Mouse (Mus musculus) limb, embryonic 11.5 days (tissue): Measurements from ENCODE around the gene Hspbp1. TPM values are rescaled to one million over a fixed set of nuclear protein-coding genes. Genes with fewer than 3 reads are reported as not detected.

ENCODE experiments used
- ATAC-seq: fragments of 200-750 bp; cut with Nextera tagmentation; 2 replicates; pipeline ENCODE4 v1.8.0; 2017; ENCODE audit warnings: low read depth; ENCODE audit not compliant: insufficient number of reproducible peaks, low FRiP score, low TSS enrichment
- DNase-seq: peaks from one replicate; pipeline ENCODE4 v3.0.0-alpha.2; 2015; ENCODE audit warnings: low spot score
- H3K27ac ChIP-seq: fragments of 300-500 bp; sonication (generic); replicated peaks from 2 replicates; pipeline ENCODE4 v1.5.1; 2014; ENCODE audit warnings: low read depth, mild to moderate bottlenecking, low read length
- H3K27me3 ChIP-seq: fragments of 300-500 bp; sonication (generic); 2 replicates; pipeline ENCODE4 v1.6.1; 2014; ENCODE audit warnings: mild to moderate bottlenecking, low read length, mixed read lengths; ENCODE audit not compliant: control insufficient read depth, insufficient read depth
- H3K36me3 ChIP-seq: fragments of 300-500 bp; sonication (generic); 2 replicates; pipeline ENCODE4 v1.6.1; 2014; ENCODE audit warnings: mild to moderate bottlenecking, low read length, moderate library complexity, mixed read lengths; ENCODE audit not compliant: control insufficient read depth, insufficient read depth
- H3K4me1 ChIP-seq: fragments of 300-500 bp; sonication (generic); 2 replicates; pipeline ENCODE4 v1.6.1; 2014; ENCODE audit warnings: low read length, mixed read lengths; ENCODE audit not compliant: control insufficient read depth, insufficient read depth
- H3K4me2 ChIP-seq: fragments of 300-500 bp; sonication (generic); 2 replicates; pipeline ENCODE4 v1.6.1; 2014; ENCODE audit warnings: low read depth, mild to moderate bottlenecking, moderate library complexity; ENCODE audit not compliant: severe bottlenecking
- H3K4me3 ChIP-seq: fragments of 300-500 bp; sonication (generic); 2 replicates; pipeline ENCODE4 v1.5.1; 2014; ENCODE audit warnings: low read depth, low read length
- H3K9ac ChIP-seq: fragments of 300-500 bp; sonication (generic); 2 replicates; pipeline ENCODE4 v1.6.1; 2014; ENCODE audit warnings: mild to moderate bottlenecking, low read length
- H3K9me3 ChIP-seq: fragments of 300-500 bp; sonication (generic); 2 replicates; pipeline ENCODE4 v1.6.1; 2016; ENCODE audit warnings: low read length; ENCODE audit not compliant: control insufficient read depth
- WGBS: fragments of 180-500 bp; shearing (Covaris S2); extraction: QIAGEN DNeasy Blood & Tissue Kit; methylation state at CpG from one replicate; pipeline ENCODE4 v1.1.7; 2014; 5-methylcytosine and 5-hydroxymethylcytosine counted together
- polyA plus RNA-seq: library from polyadenylated mRNA; unstranded; fragments of >200 nt; fragmentation: Nextera tagmentation; extraction: Ambion mirVana; gene quantifications from 2 replicates; pipeline ENCODE4 v1.2.1, GENCODE M21; 2014

Gene Hspbp1
- polyA plus RNA-seq, 1 experiment from 2014 or later = 112 TPM

DNA sequence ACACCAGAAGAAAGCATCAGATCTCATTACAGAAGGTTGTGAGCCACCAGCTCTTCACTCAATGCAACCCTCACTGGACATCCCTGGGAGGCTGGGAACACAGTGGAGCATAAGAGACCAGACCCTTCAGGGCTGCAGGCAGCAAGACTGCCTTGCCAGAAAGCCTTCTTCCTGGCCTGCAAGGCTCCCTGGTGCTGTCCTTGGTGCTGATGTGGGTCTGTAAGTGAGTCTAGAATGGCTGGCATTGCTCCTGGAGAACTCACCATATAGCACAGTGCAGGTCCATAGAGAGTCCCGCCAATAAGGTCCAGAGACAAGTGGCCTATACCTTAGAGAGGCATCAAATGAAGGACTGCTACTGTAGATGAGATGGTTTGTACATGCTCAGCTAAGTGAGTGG lies 64.9 kb downstream of the Hspbp1 start:
- no peaks in the 10 kb centered on the region for H3K4me1 ChIP-seq
- H3K9me3 ChIP-seq = no peaks in the 10 kb centered on the region
- H3K4me3 ChIP-seq = no peak overlapping the region
- no peak for ATAC-seq
- WGBS = 24% methylated on average over 1 of the region's 1 CpGs
- no peaks in the 10 kb centered on the region for H3K27me3 ChIP-seq
- H3K4me2 ChIP-seq = no peak overlapping the region
- no peak overlapping the region for H3K9ac ChIP-seq
- H3K27ac ChIP-seq = no peak overlapping the region
- DNase-seq = peak; percentile 87
- no peaks in the 10 kb centered on the region for H3K36me3 ChIP-seq

DNA sequence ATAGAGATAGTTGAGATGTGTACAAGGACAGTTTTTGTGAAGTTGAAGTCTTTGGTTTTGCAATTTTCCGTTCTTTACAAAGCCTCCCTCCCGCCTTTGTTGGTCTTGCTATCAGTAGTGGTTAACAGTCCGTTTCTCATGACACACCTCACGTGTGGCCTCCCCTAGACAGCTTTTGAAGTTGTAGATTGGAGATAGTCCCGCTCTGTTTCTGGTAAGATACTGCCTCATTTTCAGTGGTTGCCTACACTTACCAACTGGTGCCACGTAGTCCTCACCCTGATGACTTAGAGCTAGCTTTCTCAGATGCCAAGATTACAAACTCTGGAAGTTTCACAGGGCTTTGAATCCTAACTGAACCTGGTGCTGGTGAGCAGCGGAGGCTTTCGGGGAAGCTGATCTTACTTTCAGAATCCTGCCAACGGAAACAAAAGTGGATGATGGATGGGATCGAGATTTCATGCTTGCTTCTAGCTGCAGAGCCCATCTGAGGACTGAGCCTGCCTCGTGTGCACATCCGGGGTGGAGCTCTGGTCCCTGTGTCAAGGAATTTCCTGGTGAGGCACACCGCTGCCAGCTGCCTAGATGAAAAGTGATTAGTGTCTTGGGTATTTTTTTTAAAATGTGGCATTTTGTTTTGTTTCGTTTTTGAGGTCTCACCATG lies 71.0 kb downstream of the Hspbp1 start:
- Histone ChIP-seq H3K9ac (no peak overlapping the region), H3K27ac (no peak overlapping the region), H3K4me3 (no peak overlapping the region), H3K36me3 (no peaks in the 10 kb centered on the region), H3K27me3 (no peaks in the 10 kb centered on the region), H3K4me1 (no peaks in the 10 kb centered on the region), H3K4me2 (no peak overlapping the region), H3K9me3 (no peaks in the 10 kb centered on the region)
- DNase-seq (no peak), ATAC-seq (no peak)
- WGBS = 82% methylated on average over 14 of the region's 14 CpGs

- H3K4me3 ChIP-seq = no peak overlapping the region
- ATAC-seq (no peak), DNase-seq (no peak)
- no peaks in the 10 kb centered on the region for H3K36me3 ChIP-seq
- H3K4me2 ChIP-seq = no peak overlapping the region
- 82% methylated on average over 1 of the region's 1 CpGs for WGBS
- H3K4me1 ChIP-seq = no peaks in the 10 kb centered on the region
- H3K9me3 ChIP-seq = no peaks in the 10 kb centered on the region
- no peak overlapping the region for H3K27ac ChIP-seq
- H3K27me3 ChIP-seq = no peaks in the 10 kb centered on the region
- no peak overlapping the region for H3K9ac ChIP-seq
These were observed 71.9 kb downstream of the Hspbp1 start for GRCm38 (mm10) chr7:4612956-4613355.

GRCm38 (mm10) chr7:4612386-4612785 lies 72.5 kb downstream of the Hspbp1 start:
- H3K36me3 ChIP-seq = no peaks in the 10 kb centered on the region
- no peak overlapping the region for H3K27ac ChIP-seq
- H3K9me3 ChIP-seq = no peaks in the 10 kb centered on the region
- DNase-seq = no peak
- H3K27me3 ChIP-seq = no peaks in the 10 kb centered on the region
- H3K4me1 ChIP-seq = no peaks in the 10 kb centered on the region
- no peak overlapping the region for H3K4me2 ChIP-seq
- no peak overlapping the region for H3K9ac ChIP-seq
- 54% methylated on average over 8 of the region's 8 CpGs for WGBS
- no peak for ATAC-seq
- H3K4me3 ChIP-seq = no peak overlapping the region

DNA sequence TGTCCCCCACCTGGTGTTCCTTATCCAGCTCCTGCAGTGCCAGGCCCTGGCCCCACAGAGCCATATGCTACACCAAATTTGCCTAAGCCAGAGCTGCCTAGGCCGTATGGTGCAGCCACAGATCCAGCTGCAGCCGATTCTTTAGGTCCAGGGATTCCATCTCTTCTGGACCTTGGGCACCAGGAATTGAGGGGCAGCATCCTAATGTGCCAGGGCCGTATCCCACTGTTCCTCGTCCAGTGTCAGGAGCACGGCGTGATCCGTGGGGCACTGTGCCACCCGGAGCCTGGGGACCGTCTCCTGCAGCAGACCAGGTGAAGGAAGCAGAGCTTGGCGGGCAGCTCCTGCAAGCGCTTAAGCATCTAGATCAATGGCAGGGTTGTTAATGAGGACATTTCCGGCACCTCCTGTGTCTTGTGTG lies 72.9 kb downstream of the Hspbp1 start:
- H3K4me2 ChIP-seq = no peak overlapping the region
- H3K4me3 ChIP-seq = no peak overlapping the region
- no peaks in the 10 kb centered on the region for H3K36me3 ChIP-seq
- H3K4me1 ChIP-seq = no peaks in the 10 kb centered on the region
- DNase-seq (no peak), ATAC-seq (no peak)
- no peak overlapping the region for H3K9ac ChIP-seq
- WGBS = 71% methylated on average over 12 of the region's 12 CpGs
- H3K9me3 ChIP-seq = no peaks in the 10 kb centered on the region
- no peak overlapping the region for H3K27ac ChIP-seq
- no peaks in the 10 kb centered on the region for H3K27me3 ChIP-seq

- H3K27ac ChIP-seq = no peak overlapping the region
- no peak overlapping the region for H3K4me3 ChIP-seq
- H3K9ac ChIP-seq = no peak overlapping the region
- no peaks in the 10 kb centered on the region for H3K4me1 ChIP-seq
- ATAC-seq = no peak
- no peak overlapping the region for H3K4me2 ChIP-seq
- 84% methylated on average over 12 of the region's 12 CpGs for WGBS
- H3K9me3 ChIP-seq = no peaks in the 10 kb centered on the region
- H3K27me3 ChIP-seq = no peaks in the 10 kb centered on the region
- no peak for DNase-seq
- H3K36me3 ChIP-seq = no peaks in the 10 kb centered on the region
These were observed 73.4 kb downstream of the Hspbp1 start for GRCm38 (mm10) chr7:4611511-4611910.

Other genes starting within 250 kb of the Hspbp1 start
- 29.8 and 30.0 TPM in 2 replicates for gene Rdh13, start 239.4 kb downstream of the Hspbp1 start, polyA plus RNA-seq
- gene Eps8l1, start 224.4 kb downstream of the Hspbp1 start, polyA plus RNA-seq = 3.4 and 6.7 TPM in 2 replicates
- 40.9 and 46.0 TPM in 2 replicates for gene Ppp1r12c, start 183.4 kb downstream of the Hspbp1 start, polyA plus RNA-seq
- 59.4 and 64.7 TPM in 2 replicates for gene Tnnt1, start 168.7 kb downstream of the Hspbp1 start, polyA plus RNA-seq
- gene Tnni3, start 160.8 kb downstream of the Hspbp1 start, polyA plus RNA-seq = 3.2 and 5.3 TPM in 2 replicates
- gene Dnaaf3, start 152.6 kb downstream of the Hspbp1 start, polyA plus RNA-seq = 1.9 and 2.4 TPM in 2 replicates
- 4.1 and 4.2 TPM in 2 replicates for gene Syt5, start 137.5 kb downstream of the Hspbp1 start, polyA plus RNA-seq
- gene Ptprh, start 81.0 kb downstream of the Hspbp1 start, polyA plus RNA-seq = not detected in 2 replicates
- 1.1 and 2.5 TPM in 2 replicates for gene Tmem86b, start 53.6 kb downstream of the Hspbp1 start, polyA plus RNA-seq
- gene Ppp6r1, start 26.0 kb downstream of the Hspbp1 start, polyA plus RNA-seq = 4.9 and 6.5 TPM in 2 replicates
- 1.7 and 2.5 TPM in 2 replicates for gene Brsk1, start 5.5 kb upstream of the Hspbp1 start, polyA plus RNA-seq
- gene Tmem150b, start 40.2 kb upstream of the Hspbp1 start, polyA plus RNA-seq = 0.16 and 0.19 TPM in 2 replicates
- gene Kmt5c, start 55.0 kb upstream of the Hspbp1 start, polyA plus RNA-seq = 76.2 and 80.5 TPM in 2 replicates
- gene Cox6b2, start 68.0 kb upstream of the Hspbp1 start, polyA plus RNA-seq = 36.9 and 38.4 TPM in 2 replicates
- gene Fam71e2, start 86.2 kb upstream of the Hspbp1 start, polyA plus RNA-seq = not detected in 2 replicates
- gene Il11, start 97.8 kb upstream of the Hspbp1 start, polyA plus RNA-seq = not detected in 2 replicates
- 0.41 TPM in 1 of 2 replicates, not detected in the other for gene Tmem190, start 97.9 kb upstream of the Hspbp1 start, polyA plus RNA-seq
- gene Tmem238, start 104.6 kb upstream of the Hspbp1 start, polyA plus RNA-seq = 2.1 and 2.6 TPM in 2 replicates
- gene Rpl28, start 107.8 kb upstream of the Hspbp1 start, polyA plus RNA-seq = 266 and 269 TPM in 2 replicates
- 527 and 540 TPM in 2 replicates for gene Ube2s, start 127.5 kb upstream of the Hspbp1 start, polyA plus RNA-seq
- 0.20 and 0.44 TPM in 2 replicates for gene Shisa7, start 159.6 kb upstream of the Hspbp1 start, polyA plus RNA-seq
- gene Isoc2b, start 185.2 kb upstream of the Hspbp1 start, polyA plus RNA-seq = 2.8 and 3.5 TPM in 2 replicates
- 0.63 and 0.84 TPM in 2 replicates for gene Isoc2a, start 192.1 kb upstream of the Hspbp1 start, polyA plus RNA-seq
- gene Gm36210, start 221.4 kb upstream of the Hspbp1 start, polyA plus RNA-seq = not detected in 2 replicates
- 3.8 and 4.2 TPM in 2 replicates for gene Zfp628, start 230.1 kb upstream of the Hspbp1 start, polyA plus RNA-seq
- gene Nat14, start 237.0 kb upstream of the Hspbp1 start, polyA plus RNA-seq = 1.9 and 2.9 TPM in 2 replicates
- gene Ssc5d, start 240.7 kb upstream of the Hspbp1 start, polyA plus RNA-seq = 1.7 and 1.9 TPM in 2 replicates